Mouse (Mus musculus) embryonic facial prominence, embryonic 14.5 days (tissue): ENCODE data around the gene Elmo3. TPM values are rescaled to one million over a fixed set of nuclear protein-coding genes. Genes with fewer than 3 reads are reported as not detected.

Experiments
- ATAC-seq: fragments of 200-750 bp; cut with Nextera tagmentation; 2 replicates; pipeline ENCODE4 v1.8.0; 2017; ENCODE audit warnings: low read depth, moderate number of reproducible peaks, moderate TSS enrichment
- DNase-seq: peaks from one replicate; pipeline ENCODE4 v3.0.0-alpha.2; 2015; ENCODE audit warnings: low spot score
- H3K27ac ChIP-seq: fragments of 300-500 bp; sonication (generic); replicated peaks from 2 replicates; pipeline ENCODE4 v1.5.1; 2014; ENCODE audit warnings: low read depth, mild to moderate bottlenecking, low read length, moderate library complexity
- H3K27me3 ChIP-seq: fragments of 300-500 bp; sonication (generic); replicated peaks from 2 replicates; pipeline ENCODE4 v1.6.1; 2014; ENCODE audit warnings: low read length; ENCODE audit not compliant: control insufficient read depth, insufficient read depth
- H3K36me3 ChIP-seq: fragments of 300-500 bp; sonication (generic); 2 replicates; pipeline ENCODE4 v1.6.1; 2014; ENCODE audit warnings: low read length, mixed read lengths; ENCODE audit not compliant: control insufficient read depth, insufficient read depth
- H3K4me1 ChIP-seq: fragments of 300-500 bp; sonication (generic); 2 replicates; pipeline ENCODE4 v1.6.1; 2014; ENCODE audit warnings: antibody characterized with exemption, low read length; ENCODE audit not compliant: control insufficient read depth, insufficient read depth
- H3K4me2 ChIP-seq: fragments of 300-500 bp; sonication (generic); 2 replicates; pipeline ENCODE4 v1.6.1; 2014; ENCODE audit warnings: low read depth, mild to moderate bottlenecking, low read length, moderate library complexity, mixed read lengths
- H3K4me3 ChIP-seq: fragments of 300-500 bp; sonication (generic); 2 replicates; pipeline ENCODE4 v1.5.1; 2014; ENCODE audit warnings: low read depth, mild to moderate bottlenecking, low read length
- H3K9ac ChIP-seq: fragments of 300-500 bp; sonication (generic); 2 replicates; pipeline ENCODE4 v1.6.1; 2014; ENCODE audit warnings: low read depth, mild to moderate bottlenecking, low read length, moderate library complexity, mixed read lengths
- H3K9me3 ChIP-seq: fragments of 300-500 bp; sonication (generic); 2 replicates; pipeline ENCODE4 v1.6.1; 2016; ENCODE audit warnings: low read length; ENCODE audit not compliant: control insufficient read depth
- WGBS: fragments of 180-500 bp; shearing (Covaris S2); extraction: QIAGEN DNeasy Blood & Tissue Kit; methylation state at CpG from one replicate; pipeline ENCODE4 v1.1.7; 2014; 5-methylcytosine and 5-hydroxymethylcytosine counted together
- polyA plus RNA-seq: library from polyadenylated mRNA; unstranded; fragments of >200 nt; fragmentation: Nextera tagmentation; extraction: Ambion mirVana; gene quantifications from 2 replicates; pipeline ENCODE4 v1.2.1, GENCODE M21; 2014

Gene Elmo3
- polyA plus RNA-seq, 1 experiment from 2014 or later = 5.1 TPM

- Histone ChIP-seq H3K27me3 (no peaks in the 10 kb centered on the region), H3K27ac (no peak overlapping the region), H3K4me2 (peak overlapping the region; percentile 81), H3K9me3 (no peaks in the 10 kb centered on the region), H3K36me3 (peaks cover 46% of the 10 kb centered on the region), H3K4me3 (peak overlapping the region; percentile 96), H3K9ac (peak overlapping the region; percentile 91), H3K4me1 (peaks cover 15% of the 10 kb centered on the region)
- WGBS = 51% methylated on average over 16 of the region's 18 CpGs
- DNase-seq (no peak), ATAC-seq (no peak)
Observed at GRCm38 (mm10) chr8:105298351-105299252, 6.8 kb upstream of the Elmo3 start.

GRCm38 (mm10) chr8:105299962-105300361, 5.4 kb upstream of the Elmo3 start:
- Histone ChIP-seq H3K4me1 (peaks cover 18% of the 10 kb centered on the region), H3K36me3 (peaks cover 57% of the 10 kb centered on the region), H3K9me3 (no peaks in the 10 kb centered on the region), H3K27ac (no peak overlapping the region), H3K4me3 (no peak overlapping the region), H3K9ac (no peak overlapping the region), H3K27me3 (no peaks in the 10 kb centered on the region), H3K4me2 (no peak overlapping the region)
- 93% methylated on average over 8 of the region's 8 CpGs for WGBS
- ATAC-seq (no peak), DNase-seq (no peak)

- Histone ChIP-seq H3K4me3 (no peak overlapping the region), H3K9me3 (no peaks in the 10 kb centered on the region), H3K4me2 (no peak overlapping the region), H3K4me1 (peaks cover 18% of the 10 kb centered on the region), H3K27me3 (no peaks in the 10 kb centered on the region), H3K27ac (no peak overlapping the region), H3K36me3 (peaks cover 69% of the 10 kb centered on the region), H3K9ac (no peak overlapping the region)
- DNase-seq = no peak
- ATAC-seq = no peak
- 84% methylated on average over 8 of the region's 8 CpGs for WGBS
Observed at GRCm38 (mm10) chr8:105303396-105303795, 2.0 kb upstream of the Elmo3 start.

GRCm38 (mm10) chr8:105303874-105304273, 1.5 kb upstream of the Elmo3 start:
- Histone ChIP-seq H3K27ac (no peak overlapping the region), H3K36me3 (peaks cover 70% of the 10 kb centered on the region)
- 72% methylated on average over 9 of the region's 9 CpGs for WGBS

GRCm38 (mm10) chr8:105304325-105305210, 833 bp upstream of the Elmo3 start:
- Histone ChIP-seq H3K4me1 (peaks cover 11% of the 10 kb centered on the region), H3K9ac (no peak overlapping the region), H3K27me3 (no peaks in the 10 kb centered on the region), H3K36me3 (peaks cover 70% of the 10 kb centered on the region), H3K27ac (peak overlapping the region; percentile 82), H3K4me3 (no peak overlapping the region), H3K4me2 (peak overlapping the region; percentile 80; the same call in 1 of the 2 replicates), H3K9me3 (no peaks in the 10 kb centered on the region)
- ATAC-seq (peak; percentile 5; the same call in 1 of the 2 replicates), DNase-seq (peak; percentile 56)
- 57% methylated on average over 9 of the region's 9 CpGs for WGBS

More at GRCm38 (mm10) chr8:105303874-105304273, 1.5 kb upstream of the Elmo3 start:
- Histone ChIP-seq H3K4me3 (no peak overlapping the region), H3K4me1 (peaks cover 13% of the 10 kb centered on the region), H3K9ac (no peak overlapping the region), H3K27me3 (no peaks in the 10 kb centered on the region), H3K9me3 (no peaks in the 10 kb centered on the region), H3K4me2 (no peak overlapping the region)
- DNase-seq (no peak), ATAC-seq (no peak)

GRCm38 (mm10) chr8:105306146-105306691, 818 bp downstream of the Elmo3 start:
- Histone ChIP-seq H3K27ac (peak overlapping the region; percentile 82), H3K9me3 (no peaks in the 10 kb centered on the region), H3K27me3 (no peaks in the 10 kb centered on the region), H3K4me1 (peaks cover 11% of the 10 kb centered on the region), H3K4me2 (peak overlapping the region; percentile 80), H3K9ac (peak overlapping the region; percentile 61), H3K4me3 (peak overlapping the region; percentile 41), H3K36me3 (peaks cover 70% of the 10 kb centered on the region)
- WGBS = 27% methylated on average over 5 of the region's 5 CpGs
- DNase-seq (no peak), ATAC-seq (peak; percentile 23)

- peaks cover 11% of the 10 kb centered on the region for H3K4me1 ChIP-seq
- H3K27me3 ChIP-seq = no peaks in the 10 kb centered on the region
- no peak overlapping the region for H3K4me3 ChIP-seq
- H3K9ac ChIP-seq = no peak overlapping the region
- no peak for DNase-seq
- H3K9me3 ChIP-seq = no peaks in the 10 kb centered on the region
- no peak for ATAC-seq
- no peak overlapping the region for H3K27ac ChIP-seq
- H3K4me2 ChIP-seq = no peak overlapping the region
- H3K36me3 ChIP-seq = peaks cover 70% of the 10 kb centered on the region
- 90% methylated on average over 13 of the region's 13 CpGs for WGBS
Observed at GRCm38 (mm10) chr8:105307670-105308069, 2.3 kb downstream of the Elmo3 start.

GRCm38 (mm10) chr8:105308428-105308827, 3.0 kb downstream of the Elmo3 start:
- peaks cover 11% of the 10 kb centered on the region for H3K4me1 ChIP-seq
- WGBS = 91% methylated on average over 10 of the region's 10 CpGs

More at GRCm38 (mm10) chr8:105308428-105308827, 3.0 kb downstream of the Elmo3 start:
- no peak overlapping the region for H3K4me3 ChIP-seq
- H3K4me2 ChIP-seq = no peak overlapping the region
- no peaks in the 10 kb centered on the region for H3K27me3 ChIP-seq
- no peak overlapping the region for H3K27ac ChIP-seq
- H3K9me3 ChIP-seq = no peaks in the 10 kb centered on the region
- ATAC-seq (no peak), DNase-seq (no peak)
- H3K36me3 ChIP-seq = peaks cover 71% of the 10 kb centered on the region
- H3K9ac ChIP-seq = no peak overlapping the region
